ENCODE assay signal across 23 mouse cellular contexts in the genomic region with DNA sequence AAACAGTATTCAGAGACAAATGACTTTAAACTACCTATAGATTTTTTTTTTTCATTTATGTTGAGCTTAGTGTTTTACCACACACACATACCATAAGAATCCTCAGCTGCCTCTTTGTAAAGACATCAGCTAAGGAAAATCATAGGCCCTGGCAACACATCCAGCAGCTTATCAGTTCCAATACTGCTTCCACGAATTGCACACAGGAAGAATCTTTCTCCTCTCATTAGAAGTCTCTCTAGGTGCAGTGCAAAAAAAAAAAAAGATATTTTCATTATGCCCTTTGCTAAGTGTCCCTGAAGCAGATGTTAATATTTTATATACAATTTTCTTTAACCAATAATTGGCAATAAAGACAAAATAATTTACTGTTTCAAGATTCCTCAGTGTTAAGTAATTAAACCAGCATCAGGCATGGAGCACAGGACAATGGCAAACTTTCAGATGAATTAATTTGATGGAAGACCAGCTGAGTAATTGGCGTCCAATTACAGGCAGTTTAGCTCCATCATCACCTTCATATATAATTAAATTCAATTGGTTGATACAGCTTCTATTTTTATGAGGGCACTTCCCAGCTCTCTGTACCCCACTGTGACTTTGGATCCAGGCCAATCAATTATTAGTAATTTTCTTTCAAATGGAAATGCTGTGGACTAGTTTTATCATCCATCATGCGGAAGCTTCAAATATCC.
A peak's percentile ranks its signal among the peaks of the same experiment; 100 is the strongest.
DNase-seq lines count a peak whose midpoint lies in the region; ATAC-seq and TF ChIP-seq lines count a peak whose summit lies in the region.
"Had no signal": no experiment of that assay in that cellular context is flagged by ENCODE, and none has a peak within 500 bp of the region (broad histone marks: within the 10 kb centered on the region; RNA-seq: fewer than 3 reads in every experiment).

No protein-coding gene starts in this region.

- no peak overlapping the region for H3K4me3 ChIP-seq in embryonic facial prominence, embryonic 14.5 days (ENCODE audit: low read depth, low read length)
- no peak overlapping the region for H3K4me3 ChIP-seq in embryonic facial prominence, embryonic 10.5 days
- no peak overlapping the region for H3K4me3 ChIP-seq in midbrain, embryonic 13.5 days (replicated peaks)
- H3K4me3 ChIP-seq in midbrain, embryonic 15.5 days: no peak overlapping the region
- no peak overlapping the region for H3K4me3 ChIP-seq in forebrain, postnatal 0 days (ENCODE audit: low read depth, low read length)
- H3K4me3 ChIP-seq in liver, embryonic 11.5 days (ENCODE audit: low read depth, low read length): no peak overlapping the region
- H3K4me3 ChIP-seq: kidney, embryonic 15.5 days; limb, embryonic 13.5 days; megakaryocyte, embryonic 14.5 days; stomach, embryonic 15.5 days had no signal

- WGBS in embryonic facial prominence, embryonic 14.5 days: 69% methylated on average over 3 of the region's 3 CpGs
- WGBS in embryonic facial prominence, embryonic 10.5 days: 74% methylated on average over 3 of the region's 3 CpGs
- WGBS in midbrain, embryonic 13.5 days: 43% methylated on average over 3 of the region's 3 CpGs
- 43% methylated on average over 3 of the region's 3 CpGs for WGBS in midbrain, embryonic 15.5 days
- WGBS in forebrain, postnatal 0 days: 18% methylated on average over 3 of the region's 3 CpGs
- 71% methylated on average over 3 of the region's 3 CpGs for WGBS in liver, embryonic 11.5 days

- no peak overlapping the region for H3K9ac ChIP-seq in embryonic facial prominence, embryonic 14.5 days (ENCODE audit: low read depth, low read length)
- H3K9ac ChIP-seq in midbrain, embryonic 13.5 days (replicated peaks): no peak overlapping the region
- H3K9ac ChIP-seq in midbrain, embryonic 15.5 days: no peak overlapping the region
- H3K9ac ChIP-seq in forebrain, postnatal 0 days: no peak overlapping the region
- no peak overlapping the region for H3K9ac ChIP-seq in liver, embryonic 11.5 days (ENCODE audit: low read depth, low read length)
- H3K9ac ChIP-seq: kidney, embryonic 15.5 days; limb, embryonic 13.5 days; liver, embryonic 14.5 days; lung, embryonic 14.5 days; stomach, embryonic 15.5 days had no signal

- TF ChIP-seq POLR2A in brain, embryonic 14.5 days (IDR thresholded peaks at IDR 0.05; ENCODE audit: borderline replicate concordance, extremely low read depth, insufficient read depth, insufficient read length, poor library complexity, severe bottlenecking): no peak

- no peaks in the 10 kb centered on the region for H3K27me3 ChIP-seq in embryonic facial prominence, embryonic 14.5 days (replicated peaks; ENCODE audit: control insufficient read depth, insufficient read depth, low read length)
- no peaks in the 10 kb centered on the region for H3K27me3 ChIP-seq in embryonic facial prominence, embryonic 10.5 days (replicated peaks; ENCODE audit: low read depth, poor library complexity, severe bottlenecking)
- no peaks in the 10 kb centered on the region for H3K27me3 ChIP-seq in midbrain, embryonic 13.5 days
- no peaks in the 10 kb centered on the region for H3K27me3 ChIP-seq in midbrain, embryonic 15.5 days (replicated peaks)
- H3K27me3 ChIP-seq in forebrain, postnatal 0 days (ENCODE audit: insufficient read depth, low read length): no peaks in the 10 kb centered on the region
- no peaks in the 10 kb centered on the region for H3K27me3 ChIP-seq in liver, embryonic 11.5 days (replicated peaks; ENCODE audit: control insufficient read depth, insufficient read depth, low read length)
- H3K27me3 ChIP-seq: kidney, embryonic 15.5 days; limb, embryonic 13.5 days; megakaryocyte, embryonic 14.5 days; stomach, embryonic 15.5 days had no signal

- ATAC-seq in embryonic facial prominence, embryonic 14.5 days (ENCODE audit: low read depth): no peak; the same call in 1 of the 2 replicates
- ATAC-seq in midbrain, embryonic 13.5 days: peak; percentile 55; the same call in 1 of the 2 replicates
- no peak for ATAC-seq in midbrain, embryonic 15.5 days (replicated peaks)
- no peak for ATAC-seq in forebrain, postnatal 0 days
- ATAC-seq in liver, embryonic 11.5 days (replicated peaks; ENCODE audit: low FRiP score): no peak

- TF ChIP-seq CTCF in brain, embryonic 14.5 days (IDR thresholded peaks at IDR 0.05; ENCODE audit: borderline replicate concordance, extremely low read depth, insufficient read depth, insufficient read length): no peak
- no peak for TF ChIP-seq CTCF in forebrain, postnatal 0 days (IDR thresholded peaks at IDR 0.05; ENCODE audit: low read depth)

- H3K4me1 ChIP-seq in embryonic facial prominence, embryonic 14.5 days (ENCODE audit: control insufficient read depth, insufficient read depth, low read length): no peaks in the 10 kb centered on the region
- peaks cover 7% of the 10 kb centered on the region for H3K4me1 ChIP-seq in embryonic facial prominence, embryonic 10.5 days
- peaks cover 7% of the 10 kb centered on the region for H3K4me1 ChIP-seq in midbrain, embryonic 13.5 days (replicated peaks)
- H3K4me1 ChIP-seq in midbrain, embryonic 15.5 days: peaks cover 4% of the 10 kb centered on the region; the same call in 1 of the 2 replicates
- H3K4me1 ChIP-seq in forebrain, postnatal 0 days (ENCODE audit: insufficient read depth): no peaks in the 10 kb centered on the region
- H3K4me1 ChIP-seq in liver, embryonic 11.5 days (replicated peaks; ENCODE audit: control insufficient read depth, insufficient read depth, low read length): no peaks in the 10 kb centered on the region
- H3K4me1 ChIP-seq: kidney, embryonic 15.5 days; megakaryocyte, embryonic 14.5 days; stomach, embryonic 15.5 days had no signal

- no peaks in the 10 kb centered on the region for H3K36me3 ChIP-seq in embryonic facial prominence, embryonic 14.5 days (ENCODE audit: control insufficient read depth, insufficient read depth, low read length)
- H3K36me3 ChIP-seq in embryonic facial prominence, embryonic 10.5 days (replicated peaks): no peaks in the 10 kb centered on the region
- H3K36me3 ChIP-seq in midbrain, embryonic 13.5 days: no peaks in the 10 kb centered on the region
- no peaks in the 10 kb centered on the region for H3K36me3 ChIP-seq in midbrain, embryonic 15.5 days (replicated peaks)
- H3K36me3 ChIP-seq in forebrain, postnatal 0 days (ENCODE audit: insufficient read depth): no peaks in the 10 kb centered on the region
- no peaks in the 10 kb centered on the region for H3K36me3 ChIP-seq in liver, embryonic 11.5 days (ENCODE audit: control insufficient read depth, insufficient read depth, low read length)
- H3K36me3 ChIP-seq: kidney, embryonic 15.5 days; limb, embryonic 13.5 days; stomach, embryonic 15.5 days had no signal

- H3K27ac ChIP-seq in embryonic facial prominence, embryonic 14.5 days (replicated peaks; ENCODE audit: low read depth, low read length): no peak overlapping the region
- H3K27ac ChIP-seq in embryonic facial prominence, embryonic 10.5 days (replicated peaks): no peak overlapping the region
- no peak overlapping the region for H3K27ac ChIP-seq in midbrain, embryonic 13.5 days
- H3K27ac ChIP-seq in midbrain, embryonic 15.5 days: no peak overlapping the region
- no peak overlapping the region for H3K27ac ChIP-seq in forebrain, postnatal 0 days (ENCODE audit: low read depth, low read length)
- H3K27ac ChIP-seq in liver, embryonic 11.5 days (ENCODE audit: low read depth, low read length): no peak overlapping the region
- H3K27ac ChIP-seq: kidney, embryonic 15.5 days; limb, embryonic 13.5 days; liver, embryonic 14.5 days; stomach, embryonic 15.5 days had no signal

- DNase-seq in embryonic facial prominence, embryonic 14.5 days (ENCODE audit: low spot score): peak; percentile 26
- no peak for DNase-seq in embryonic facial prominence, embryonic 10.5 days (ENCODE audit: low spot score)
- DNase-seq in brain, embryonic 14.5 days (ENCODE audit: low read depth): peak; percentile 86
- peak; percentile 8 for DNase-seq in forebrain, postnatal 0 days
- DNase-seq in right cerebral cortex, postnatal 25 days: no peak
- no peak for DNase-seq in liver, embryonic 11.5 days (ENCODE audit: low spot score)
- DNase-seq: adrenal gland, postnatal 25 days; cerebellum, adult 11 months; cerebellum, adult 9-11 months; gastrocnemius, postnatal 36 days; kidney, adult 11 months; kidney, postnatal 4 days; layer of hippocampus, adult 9-11 months; lung, embryonic 14.5 days; right cerebral cortex, postnatal 4 days; thymus, postnatal 25 days had no signal

- no peak overlapping the region for H3K4me2 ChIP-seq in embryonic facial prominence, embryonic 14.5 days (ENCODE audit: low read depth, low read length)
- no peak overlapping the region for H3K4me2 ChIP-seq in midbrain, embryonic 13.5 days (replicated peaks)
- H3K4me2 ChIP-seq in midbrain, embryonic 15.5 days: no peak overlapping the region
- H3K4me2 ChIP-seq in forebrain, postnatal 0 days (ENCODE audit: low read depth): no peak overlapping the region
- no peak overlapping the region for H3K4me2 ChIP-seq in liver, embryonic 11.5 days
- H3K4me2 ChIP-seq: kidney, embryonic 15.5 days; limb, embryonic 13.5 days; lung, embryonic 14.5 days; stomach, embryonic 15.5 days had no signal

- no peaks in the 10 kb centered on the region for H3K9me3 ChIP-seq in embryonic facial prominence, embryonic 14.5 days (ENCODE audit: control insufficient read depth, low read length)
- H3K9me3 ChIP-seq in embryonic facial prominence, embryonic 10.5 days: no peaks in the 10 kb centered on the region
- no peaks in the 10 kb centered on the region for H3K9me3 ChIP-seq in midbrain, embryonic 13.5 days
- no peaks in the 10 kb centered on the region for H3K9me3 ChIP-seq in midbrain, embryonic 15.5 days
- no peaks in the 10 kb centered on the region for H3K9me3 ChIP-seq in forebrain, postnatal 0 days (ENCODE audit: low read length)
- no peaks in the 10 kb centered on the region for H3K9me3 ChIP-seq in liver, embryonic 11.5 days (ENCODE audit: control insufficient read depth, low read length)
- H3K9me3 ChIP-seq: kidney, embryonic 15.5 days; limb, embryonic 13.5 days; megakaryocyte, embryonic 14.5 days; stomach, embryonic 15.5 days had no signal

Comparison
In these comparisons a context has a peak if more than half of its experiments do, and no peak if none do; other contexts are left out.
1. DNase-seq: peak in embryonic facial prominence, embryonic 14.5 days (single experiment), brain, embryonic 14.5 days (single experiment) and forebrain, postnatal 0 days (single experiment); none in embryonic facial prominence, embryonic 10.5 days (single experiment), right cerebral cortex, postnatal 25 days (single experiment) and liver, embryonic 11.5 days (single experiment).